Mouse (Mus musculus) layer of hippocampus, postnatal 10 days (tissue): ENCODE measurements around the gene Vangl2. TPM values are rescaled to one million over a fixed set of nuclear protein-coding genes. Genes with fewer than 3 reads are reported as not detected.
"Not testable (repeated sequence)": the region's sequence is repeated elsewhere in the genome, so short reads cannot be mapped to it uniquely, and the experiment has no call there.

Source experiments
- DNase-seq, 2 experiments: peaks; one replicate each; pipeline ENCODE4 v3.0.0; 2021; ENCODE audit warnings: low spot score in 2 of 2
- total RNA-seq, 2 experiments: library from RNA; stranded (reverse); gene quantifications; 2 replicates each; pipeline ENCODE4 v1.2.3; 2021

The Vangl2 gene
- total RNA-seq, 2 experiments from 2014 or later, result 32.3 to 33.0 TPM

DNA sequence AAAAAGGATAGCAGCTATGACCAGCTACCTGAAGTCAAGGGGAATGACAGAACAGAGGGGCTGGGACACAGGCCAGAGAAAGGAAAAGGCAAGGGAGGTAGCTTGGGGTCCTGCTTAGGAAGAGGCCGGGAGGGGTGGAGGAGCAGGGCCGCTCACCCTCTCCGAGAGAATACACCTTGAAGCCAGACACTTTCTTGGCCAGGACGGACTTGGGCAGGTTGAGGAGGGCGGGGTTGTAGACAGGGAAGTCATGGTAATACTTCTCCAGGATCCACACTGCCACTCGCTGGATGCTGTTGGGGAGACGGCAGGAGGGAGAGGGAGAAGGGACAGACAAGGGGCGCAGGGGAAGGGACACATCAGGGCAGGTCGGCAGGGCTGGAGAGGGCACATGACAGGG lies 19.9 kb downstream of the Vangl2 start:
- no peak for DNase-seq

DNA sequence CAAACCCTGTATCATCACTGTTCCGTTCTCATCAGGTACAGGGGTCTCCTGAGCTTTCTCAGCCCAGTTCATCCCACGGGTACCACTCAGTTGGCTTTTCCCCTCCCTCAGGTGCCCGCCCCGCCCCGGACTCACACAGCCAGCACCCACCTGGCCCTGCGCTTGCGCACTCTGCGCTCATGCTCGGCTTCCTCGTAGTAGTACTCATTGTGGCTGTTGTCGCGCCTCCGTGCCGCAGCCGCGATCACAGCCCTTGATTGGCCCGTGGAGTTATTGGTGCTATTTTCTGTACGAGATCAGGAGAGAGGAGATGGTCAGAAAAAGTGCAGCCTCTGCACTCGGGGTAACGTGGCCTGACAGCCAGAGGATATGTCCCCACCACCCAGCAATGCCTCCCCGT lies 20.5 kb downstream of the Vangl2 start:
- no peak for DNase-seq

DNA sequence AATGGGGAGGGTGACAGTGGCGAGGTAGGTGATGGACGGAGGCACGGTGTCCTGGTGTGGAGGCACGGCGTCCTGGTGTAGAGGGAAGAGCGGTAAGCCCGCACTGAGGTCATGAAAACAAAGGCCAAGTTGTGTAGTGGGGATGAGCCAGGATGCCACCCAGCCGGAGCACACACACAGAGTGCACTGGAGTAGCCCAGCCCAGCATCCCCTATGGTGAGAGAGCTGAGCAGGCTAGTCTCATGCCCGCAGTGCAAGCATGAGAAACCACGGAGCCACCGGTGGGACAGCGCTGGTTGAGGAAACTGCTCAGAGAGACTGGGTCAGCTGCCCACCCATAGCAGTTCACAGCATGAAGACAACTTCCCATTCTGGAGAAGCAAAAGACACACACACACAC lies 26.6 kb downstream of the Vangl2 start:
- DNase-seq, result no peak

DNA sequence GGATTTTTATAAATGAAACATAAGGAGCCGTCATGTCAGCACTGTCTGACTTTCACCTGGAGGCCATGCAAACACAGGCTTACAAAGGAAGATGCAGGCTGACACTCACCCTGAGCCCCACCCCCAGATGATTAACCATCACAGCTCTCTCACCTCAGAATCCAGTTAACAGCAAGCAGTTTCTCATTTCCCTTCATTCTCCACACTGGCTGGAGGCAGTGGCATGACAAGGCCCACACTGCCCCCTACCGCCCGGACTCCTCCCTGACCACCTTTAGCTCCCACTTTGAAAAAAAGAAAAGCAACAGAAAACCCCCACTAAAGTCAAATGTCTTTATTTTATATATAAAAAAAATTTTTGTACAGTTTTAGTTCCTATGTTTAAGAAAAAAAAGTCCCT lies 27.6 kb downstream of the Vangl2 start:
- DNase-seq, result peak; percentile 76 to 79

DNA sequence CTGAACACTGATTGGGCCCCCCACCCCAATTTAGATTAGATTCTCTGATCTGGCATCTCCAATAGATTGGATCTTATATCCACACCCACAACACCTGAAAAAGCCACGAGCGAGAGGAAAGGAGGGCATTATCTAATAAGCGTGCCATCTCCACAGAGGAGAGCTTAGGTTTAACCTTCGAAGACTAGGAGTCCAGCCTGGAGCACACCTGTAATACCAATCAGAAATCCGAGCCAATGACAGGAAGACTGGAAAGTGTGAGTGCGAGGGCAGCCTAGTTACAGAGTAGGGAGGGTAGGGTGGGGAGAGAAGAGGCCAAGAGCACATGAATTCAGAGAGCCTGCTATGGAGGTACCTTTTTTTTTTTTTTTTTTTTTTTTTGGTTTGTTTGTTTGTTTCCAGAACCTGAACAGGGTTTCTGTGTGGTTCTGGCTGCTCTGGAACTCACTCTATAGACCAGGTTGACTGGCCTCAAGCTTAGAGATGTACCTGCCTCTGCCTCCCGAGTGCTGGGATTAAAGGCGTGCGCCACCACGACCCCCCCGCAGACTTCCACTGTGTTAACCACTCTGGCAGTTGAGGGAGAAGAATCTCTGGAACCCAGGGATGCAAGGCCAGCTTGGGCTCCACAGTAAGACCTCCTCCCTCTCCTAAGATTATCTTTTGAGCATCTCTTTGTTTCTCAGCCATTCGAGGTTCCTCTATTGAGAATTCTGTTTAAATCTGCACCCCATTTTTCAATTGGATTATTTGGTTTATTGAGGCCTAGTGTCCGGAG lies 29.2 kb downstream of the Vangl2 start:
- DNase-seq, result no peak

DNA sequence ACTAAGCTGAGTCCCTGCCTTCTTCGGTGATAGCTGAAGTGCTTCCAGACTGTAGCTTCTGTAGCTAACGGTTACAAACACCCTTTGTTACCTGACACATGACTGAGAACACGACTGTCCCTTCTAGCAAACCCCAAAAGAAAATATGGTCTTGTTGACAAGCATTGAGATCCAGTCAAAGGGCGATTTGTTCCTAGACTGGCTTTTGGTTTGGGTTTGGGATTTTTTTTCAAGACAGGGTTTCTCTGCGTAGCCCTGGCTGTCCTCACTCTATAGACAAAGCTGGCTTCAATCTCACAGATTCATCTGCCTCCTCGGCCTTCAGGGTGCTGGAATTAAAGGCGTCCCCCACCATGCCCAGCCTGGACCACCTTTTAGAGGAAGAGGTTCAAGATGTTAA lies 31.5 kb downstream of the Vangl2 start:
- no peak for DNase-seq

DNA sequence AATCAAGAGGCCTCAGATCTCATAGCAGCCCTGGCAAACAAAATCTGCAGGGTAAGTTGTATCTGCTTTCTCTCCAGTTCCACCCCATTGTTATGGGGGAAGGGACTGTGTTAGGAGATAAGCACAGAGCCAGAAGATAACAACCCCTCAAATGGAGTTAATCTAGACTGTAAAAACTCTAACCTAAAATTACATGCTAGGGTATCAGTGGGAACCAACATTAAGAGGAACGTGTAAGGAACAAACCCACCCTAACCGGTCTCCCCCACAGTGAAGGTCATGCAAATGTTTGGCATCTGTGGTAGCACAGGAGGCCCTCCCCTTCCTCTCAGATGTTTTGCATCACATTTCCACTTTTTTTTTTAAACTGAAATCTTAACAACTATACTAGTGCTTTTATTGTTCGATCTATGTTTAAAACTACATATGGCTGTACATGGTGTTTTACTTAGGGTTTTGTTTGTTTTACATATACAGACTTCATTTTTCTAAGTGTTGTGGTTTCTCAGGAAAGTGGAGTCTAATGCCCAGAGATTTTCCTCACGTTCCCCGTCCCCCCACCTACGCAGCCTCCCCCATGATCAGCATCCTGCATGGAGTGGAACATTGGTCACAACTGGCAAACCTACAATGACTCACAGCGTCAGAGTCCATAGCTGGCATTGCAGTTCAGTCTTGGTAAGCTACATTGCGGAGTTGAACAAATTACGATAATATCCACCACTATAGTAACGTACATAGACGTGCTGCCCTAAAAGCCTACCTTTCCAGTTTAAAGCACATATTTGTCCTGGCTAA lies 33.1 kb downstream of the Vangl2 start:
- no peak for DNase-seq

DNA sequence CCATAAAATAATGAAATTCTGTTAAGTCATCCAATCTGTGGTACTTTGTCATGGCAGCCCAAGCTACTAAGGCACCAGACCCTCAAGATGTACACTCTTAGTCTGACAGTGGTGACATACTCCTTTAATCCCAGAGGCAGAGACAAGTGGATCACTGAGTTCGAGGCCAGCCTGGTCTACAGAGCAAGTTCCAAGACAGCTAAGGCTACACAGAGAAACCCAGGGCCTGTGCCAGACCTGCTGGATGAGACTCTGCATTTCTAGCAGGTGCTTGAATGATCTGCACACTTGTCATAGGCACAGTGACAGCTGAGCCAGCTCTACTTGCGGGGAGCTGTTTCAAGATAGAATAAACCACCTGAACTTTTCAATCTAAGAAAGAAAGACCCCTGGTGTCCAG lies 33.7 kb downstream of the Vangl2 start:
- no peak for DNase-seq

DNA sequence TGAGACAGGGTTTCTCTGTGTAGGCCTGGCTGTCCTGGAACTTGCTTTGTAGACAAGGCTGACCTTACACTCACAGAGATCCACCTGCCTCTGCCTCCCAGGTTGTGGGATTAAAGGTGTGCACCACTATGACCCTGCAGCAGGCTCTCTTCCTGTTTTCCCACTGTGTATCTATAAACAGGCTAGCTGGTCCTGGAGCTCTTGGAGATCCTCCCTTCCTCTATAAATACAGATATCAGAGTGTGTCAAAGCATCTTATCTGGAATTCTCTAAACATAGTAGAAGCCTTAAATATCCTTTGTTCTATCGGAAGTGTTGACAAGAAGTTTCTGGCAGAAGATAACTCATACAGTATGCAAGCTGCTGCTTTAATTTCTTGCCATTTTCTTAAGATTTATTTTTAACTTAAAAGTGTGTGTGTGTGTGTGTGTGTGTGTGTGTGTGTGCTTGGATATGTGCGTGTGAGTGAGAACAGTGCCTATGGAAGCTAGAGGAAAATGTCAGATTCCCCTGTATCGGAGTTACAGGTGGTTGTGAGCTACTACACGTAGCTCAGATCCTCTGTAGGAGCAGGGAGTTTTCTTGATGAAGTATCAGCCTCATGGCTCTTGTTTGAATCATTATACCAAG lies 35.2 kb downstream of the Vangl2 start:
- DNase-seq, result no peak

DNA sequence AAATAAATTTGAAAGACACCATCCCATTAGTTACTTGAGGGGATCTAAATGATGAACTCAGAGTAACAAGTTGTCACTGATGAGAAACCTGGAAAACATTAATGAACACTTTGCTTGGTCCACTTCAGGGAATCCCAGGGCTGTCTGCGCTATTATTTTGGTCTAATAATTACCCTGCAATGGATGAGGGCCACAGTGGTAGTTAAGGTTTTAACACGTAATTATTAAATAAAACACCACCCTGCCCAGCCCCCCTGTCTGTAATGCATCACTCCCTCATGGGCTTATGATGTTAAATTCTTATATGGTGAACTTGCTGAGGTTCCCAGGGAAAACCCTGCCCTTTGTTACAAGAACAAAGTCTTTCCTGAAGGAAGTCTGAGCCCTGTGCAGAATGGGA lies 36.4 kb downstream of the Vangl2 start:
- DNase-seq, result no peak

DNA sequence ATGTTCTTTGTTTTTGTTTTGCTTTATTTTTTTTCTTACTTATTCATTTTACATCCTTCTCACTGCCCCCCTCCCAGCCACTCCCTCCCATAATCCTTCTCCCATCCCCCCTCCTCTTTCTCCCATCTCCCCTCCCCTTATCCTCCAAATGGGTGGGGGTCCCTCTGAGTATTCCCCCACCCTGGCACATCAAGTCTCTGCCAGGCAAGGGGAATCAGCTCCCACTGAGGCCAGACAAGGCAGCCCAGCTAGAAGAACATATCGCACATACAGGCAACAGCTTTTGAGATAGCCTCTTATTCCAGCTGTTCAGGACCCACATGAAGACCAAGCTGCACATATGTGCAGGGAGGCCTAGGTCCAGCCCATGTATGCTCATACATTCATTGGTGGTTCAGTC lies 44.1 kb downstream of the Vangl2 start:
- DNase-seq, result no peak

DNA sequence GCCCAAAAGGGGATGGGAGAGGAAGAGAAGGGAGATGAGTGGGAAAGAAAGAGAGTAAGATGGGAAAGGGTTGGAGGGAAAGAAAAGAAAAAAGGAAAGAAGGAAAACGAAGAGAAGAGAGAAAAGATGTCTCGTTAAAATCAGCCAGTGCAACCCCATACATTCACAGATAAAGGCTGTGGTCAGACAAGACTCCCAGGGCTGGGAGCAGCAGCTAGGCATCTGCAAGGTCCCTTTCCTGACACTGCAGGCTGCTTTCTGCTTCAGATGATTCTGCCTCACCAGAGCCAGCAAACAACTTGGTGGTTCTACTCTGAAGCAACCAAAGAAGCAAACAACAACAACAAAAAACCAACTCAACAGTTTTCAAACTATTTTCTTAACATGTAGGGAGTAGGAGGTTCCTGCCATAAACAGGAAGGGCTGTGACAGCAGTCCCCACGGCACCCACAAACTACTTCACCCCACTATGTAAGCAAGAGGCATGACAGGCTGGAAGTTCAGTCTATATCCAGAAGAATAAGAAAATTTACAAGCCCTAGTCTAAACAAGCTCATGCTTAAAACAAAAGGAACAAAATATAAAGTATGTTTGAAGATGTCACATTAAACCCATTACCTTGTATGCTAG lies 44.8 kb downstream of the Vangl2 start:
- no peak for DNase-seq

DNA sequence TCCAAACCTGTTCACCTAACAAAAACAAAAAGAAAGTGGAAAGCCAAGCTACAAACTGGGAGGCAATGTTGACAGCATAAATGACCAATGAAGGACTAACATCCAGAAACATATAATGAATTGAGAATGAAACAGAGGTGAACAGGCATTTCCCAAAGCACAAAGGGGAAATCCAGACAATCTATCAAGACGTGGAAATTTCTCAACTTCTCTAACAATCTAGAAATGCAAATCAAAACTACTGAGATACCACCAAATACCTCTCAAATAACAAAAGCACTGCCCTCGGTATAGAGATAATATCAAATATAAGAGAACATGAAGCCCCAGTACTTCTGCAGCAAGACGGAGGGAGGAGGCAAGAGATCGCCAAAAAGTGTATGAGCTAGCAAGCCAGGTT lies 45.5 kb downstream of the Vangl2 start:
- no peak for DNase-seq

DNA sequence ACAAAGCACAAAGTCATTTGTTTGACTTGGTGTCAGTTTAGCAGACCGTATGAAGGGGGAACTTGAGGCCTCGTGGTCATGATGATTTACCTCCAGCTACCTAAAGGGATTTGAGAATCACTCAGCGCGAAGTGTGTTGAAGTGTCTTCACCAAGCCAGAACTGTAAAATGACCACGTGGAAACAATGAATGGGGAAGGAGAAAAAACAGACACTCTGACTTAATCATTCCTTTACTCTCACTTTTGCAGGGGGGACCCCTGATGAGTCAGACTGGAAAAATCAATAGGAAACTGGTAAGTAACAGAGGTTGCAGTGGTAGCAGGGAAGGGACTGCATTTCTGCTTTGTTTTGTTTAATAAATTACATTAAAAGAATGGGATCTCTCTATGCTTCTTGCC lies 46.1 kb downstream of the Vangl2 start:
- no peak for DNase-seq

DNA sequence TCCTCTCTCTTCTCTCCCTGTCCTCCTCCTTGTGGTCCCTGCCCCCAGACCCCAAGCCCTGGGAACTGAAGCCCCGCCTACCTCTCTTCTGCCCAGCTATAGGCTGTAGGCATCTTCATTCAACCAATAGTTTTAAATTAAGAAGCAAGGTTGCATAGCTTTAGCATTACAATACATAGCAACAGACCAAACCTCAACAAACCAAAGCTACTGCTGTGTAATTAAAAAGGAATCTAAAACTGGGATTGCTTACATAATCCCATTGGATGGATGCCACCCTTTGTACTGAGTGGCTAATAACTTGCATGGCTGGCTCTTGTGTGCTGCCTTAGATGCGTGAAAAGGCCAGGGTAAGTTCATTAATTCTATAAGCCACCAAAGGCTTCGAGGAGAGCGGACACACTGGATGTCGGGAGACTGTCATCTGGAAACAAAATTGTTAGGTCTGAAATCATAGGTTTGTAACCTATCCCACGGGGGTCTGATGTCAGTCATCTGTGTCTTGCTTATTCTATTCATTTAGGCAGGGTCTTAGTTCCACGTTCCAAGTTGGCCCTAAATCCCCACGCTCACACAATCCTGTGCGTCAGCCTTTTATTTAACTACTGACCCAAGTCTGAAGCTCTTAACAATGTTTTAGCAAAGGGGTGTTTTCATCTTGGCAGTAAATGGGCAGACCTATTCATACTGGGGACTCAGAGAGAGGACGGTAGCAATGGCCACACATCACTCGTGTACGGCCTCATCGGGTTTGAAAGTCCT lies 48.1 kb downstream of the Vangl2 start:
- DNase-seq, result no peak

DNA sequence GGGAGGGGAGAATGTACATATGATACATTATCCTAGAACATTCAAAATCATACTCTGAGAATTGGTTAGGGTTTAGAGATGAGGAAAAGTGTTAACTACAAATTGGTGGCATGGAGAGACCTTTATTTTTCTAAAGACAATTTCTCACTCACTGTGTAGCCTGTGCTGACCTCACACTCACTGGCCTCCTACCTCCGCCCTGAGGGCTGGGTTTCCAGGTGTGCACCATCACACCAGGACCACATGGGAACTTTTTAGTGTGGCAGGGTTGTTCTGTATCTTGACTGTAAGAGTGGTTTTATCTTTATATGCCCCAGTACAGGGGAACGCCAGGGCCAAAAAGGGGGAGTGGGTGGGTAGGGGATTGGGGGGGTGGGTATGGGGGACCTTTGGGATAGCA lies 50.4 kb downstream of the Vangl2 start:
- DNase-seq, result no peak

DNA sequence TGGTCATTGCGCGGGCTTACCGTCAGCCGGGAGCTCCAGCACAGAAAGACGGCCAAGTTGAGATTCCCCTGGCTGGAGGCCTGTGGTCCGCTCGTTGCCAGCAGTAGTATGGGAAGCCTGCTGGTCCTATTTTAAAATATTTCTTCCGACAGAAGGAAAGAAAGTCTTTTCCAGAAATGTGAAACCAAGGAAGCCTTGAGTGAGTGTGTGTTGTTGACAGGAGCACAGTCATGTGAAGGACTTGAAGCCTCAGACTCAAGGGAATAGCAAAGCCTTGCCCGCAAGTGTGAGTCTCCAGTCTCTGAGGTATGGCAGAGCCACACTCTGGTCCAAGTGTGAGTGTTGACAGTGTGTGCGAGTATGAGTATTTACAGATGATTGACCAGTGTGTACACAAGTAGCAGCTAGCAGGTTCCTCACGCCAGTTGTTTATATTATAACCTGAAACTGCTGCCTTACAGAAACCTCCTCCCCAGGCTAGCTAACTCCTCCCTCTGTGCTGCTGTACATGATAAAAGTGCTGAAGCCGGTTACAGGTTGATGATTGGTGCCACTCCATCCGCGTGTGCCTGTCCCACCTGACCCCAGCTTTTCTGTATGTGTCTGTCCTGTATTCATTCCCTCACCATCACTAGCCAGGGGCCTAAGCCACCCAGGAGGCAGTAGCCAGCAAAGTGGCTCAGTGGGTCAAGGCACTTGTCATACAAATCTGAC lies 51.3 kb downstream of the Vangl2 start:
- DNase-seq, result no peak

DNA sequence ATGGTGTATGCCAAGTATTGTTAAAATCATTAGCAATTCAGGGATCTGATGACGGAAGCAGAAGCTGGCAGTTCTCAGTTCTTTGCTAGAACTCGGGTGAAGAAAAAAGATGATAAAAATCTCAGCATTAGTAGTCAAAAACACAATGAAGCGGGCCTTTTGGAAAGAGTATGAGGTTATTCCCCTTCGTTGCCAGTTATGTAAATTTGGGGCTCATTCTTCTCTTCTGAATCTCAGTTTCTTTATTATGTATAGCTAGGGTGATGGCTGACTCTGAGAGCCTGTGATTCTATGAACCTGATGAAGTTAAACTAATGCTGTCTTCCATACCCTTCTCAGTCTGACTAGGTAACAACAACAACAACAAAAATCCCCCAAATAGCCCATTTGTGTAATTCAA lies 52.4 kb downstream of the Vangl2 start:
- no peak for DNase-seq

DNA sequence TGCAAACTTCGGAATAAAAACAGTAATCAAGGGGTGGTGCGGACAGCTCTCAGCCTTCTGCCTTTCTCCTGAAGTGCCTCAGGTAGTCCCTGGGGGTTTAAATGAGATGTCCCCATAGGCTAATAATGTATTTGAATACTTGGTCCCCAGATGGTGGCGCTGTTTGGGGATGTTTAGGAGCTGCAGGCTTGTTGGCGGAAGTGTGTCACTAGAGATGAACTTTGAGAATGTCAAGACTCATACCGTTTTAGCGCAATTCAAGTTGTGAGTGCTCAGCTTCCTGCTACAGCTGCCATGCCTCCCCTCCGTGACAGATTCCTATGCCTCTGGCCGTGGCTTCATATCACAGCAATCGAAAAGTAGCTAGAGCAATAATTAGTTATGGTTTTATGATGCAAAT lies 52.9 kb downstream of the Vangl2 start:
- no peak for DNase-seq

DNA sequence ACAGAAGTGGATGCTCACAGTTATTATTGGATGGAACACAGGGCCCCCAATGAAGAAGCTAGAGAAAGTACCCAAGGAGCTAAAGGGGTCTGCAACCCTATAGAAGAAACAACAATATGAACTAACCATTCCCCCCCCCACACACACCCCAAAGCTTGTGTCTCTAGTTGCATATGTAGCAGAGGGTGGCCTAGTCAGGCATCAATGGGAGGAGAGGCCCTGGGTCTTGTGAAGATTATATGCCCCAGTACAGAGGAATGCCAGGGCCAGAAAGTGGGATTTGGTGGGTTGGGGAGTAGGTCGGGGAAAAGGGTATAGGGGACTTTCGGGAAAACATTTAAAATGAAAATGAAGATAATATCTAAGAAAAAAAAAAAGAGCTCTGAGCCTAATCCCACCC lies 53.9 kb downstream of the Vangl2 start:
- DNase-seq, result not testable (repeated sequence)
